Mouse (Mus musculus) adrenal gland, postnatal 4 days (tissue): ENCODE results near the gene Alg13. TPM values are rescaled to one million over a fixed set of nuclear protein-coding genes. Genes with fewer than 3 reads are reported as not detected.

Source experiments
- microRNA-seq: library from miRNA; unstranded; fragments of <30 nt; microRNA quantifications from one replicate; pipeline ENCODE4 v1.2.0, GENCODE M21; 2021
- total RNA-seq, 2 experiments: library from RNA; stranded (reverse); gene quantifications; 2 replicates each; pipeline ENCODE4 v1.2.3; 2021

The Alg13 gene
- total RNA-seq, 2 experiments from 2014 or later, result 16.7 to 18.6 TPM

Small RNA genes lying within 50 kb of the gene (microRNA-seq; reads per million reads assigned to microRNA genes)
- not detected for gene Mir680-2

Other genes with a start within 250 kb of the Alg13 start
- gene A730046J19Rik, start 164.1 kb upstream of the Alg13 start, total RNA-seq, result 1 to 10 TPM; 3.2 to 5.0 TPM
- under 1 TPM in 1 of 2 experiments, not detected in 1; 0.23 TPM for gene Trpc5os, start 138.8 kb downstream of the Alg13 start, total RNA-seq